ENCODE assay signal across 8 mouse cellular contexts in genomic region chr11:94242760-94243421, GRCm38 (mm10). TPM values are rescaled to one million over a fixed set of nuclear protein-coding genes. Genes with fewer than 3 reads are reported as not detected.
A peak's percentile ranks its signal among the peaks of the same experiment; 100 is the strongest.
DNase-seq lines count a peak whose midpoint lies in the region; ATAC-seq lines count a peak whose summit lies in the region.

No protein-coding gene starts in this region.

- H3K27ac ChIP-seq in kidney, embryonic 16.5 days (ENCODE audit: low read length), result peak overlapping the region; percentile 61

- ATAC-seq in kidney, embryonic 16.5 days (ENCODE audit: low FRiP score, low TSS enrichment), result peak; percentile 75

- H3K9ac ChIP-seq in kidney, embryonic 16.5 days (replicated peaks; ENCODE audit: low read length), result peak overlapping the region; percentile 57

- peak; percentile 46 to 76 for DNase-seq in adrenal gland, adult (ENCODE audit: inconsistent age in 2 of 2, low spot score in 1 of 2)
- no peak for DNase-seq in adrenal gland, adult 18-20 months (ENCODE audit: low spot score in 2 of 2)
- DNase-seq in T-cell, adult 2 months (ENCODE audit: low spot score), result peak; percentile 27
- DNase-seq in gastrocnemius, postnatal 14 days, result peak; percentile 44
- peak; percentile 72 for DNase-seq in mesoderm, embryonic 11.5 days (ENCODE audit: low read depth, low spot score)
- no peak for DNase-seq in right cerebral cortex, postnatal 4 days
- no peak for DNase-seq in cerebellum, adult 18-20 months

- peaks cover 31% of the 10 kb centered on the region for H3K4me1 ChIP-seq in kidney, embryonic 16.5 days (ENCODE audit: insufficient read depth, low read length)

- H3K4me3 ChIP-seq in kidney, embryonic 16.5 days (ENCODE audit: low read length), result peak overlapping the region; percentile 44

- WGBS in kidney, embryonic 16.5 days, result 1% methylated on average over 29 of the region's 29 CpGs

- H3K9me3 ChIP-seq in kidney, embryonic 16.5 days (ENCODE audit: low read length), result no peaks in the 10 kb centered on the region

- no peaks in the 10 kb centered on the region for H3K36me3 ChIP-seq in kidney, embryonic 16.5 days (ENCODE audit: insufficient read depth, low read length)

- intact Hi-C loops in gastrocnemius, postnatal 14 days (cut with DNase I; ENCODE audit: low total_unique reads), result loop anchor here (10.0 kb wide), 1 partner anchor 242 kb away; the partner anchor contains the start of gene Spata20

- no peaks in the 10 kb centered on the region for H3K27me3 ChIP-seq in kidney, embryonic 16.5 days (ENCODE audit: insufficient read depth, low read length)

- H3K4me2 ChIP-seq in kidney, embryonic 16.5 days (replicated peaks; ENCODE audit: low read depth, low read length), result peak overlapping the region; percentile 73

RNA-seq across cellular contexts. Expression of gene Wfikkn2, which starts 2.9 kb away (rescaled TPM):
- 1 to 10 TPM in 1 of 2 experiments, under 1 TPM in 1; 0.53 to 2.2 TPM for total RNA-seq in adrenal gland, adult 18-20 months (2021)
- 1 to 10 TPM; 2.7 to 2.9 TPM for total RNA-seq in gastrocnemius, postnatal 14 days (2021)
- 2.2 and 3.1 TPM in 2 replicates for polyA plus RNA-seq in kidney, embryonic 16.5 days (2015; fragmentation: Nextera tagmentation; extraction: Ambion mirVana)

RNA-seq across cellular contexts. Expression of gene Tob1, which starts 31.6 kb away (rescaled TPM):
- total RNA-seq in adrenal gland, adult 18-20 months (2021), result 100 to 1,000 TPM; 170 to 250 TPM
- total RNA-seq in gastrocnemius, postnatal 14 days (2021), result 100 to 1,000 TPM; 133 to 139 TPM
- polyA plus RNA-seq in kidney, embryonic 16.5 days (2015; fragmentation: Nextera tagmentation; extraction: Ambion mirVana), result 31.9 and 36.1 TPM in 2 replicates

RNA-seq across cellular contexts. Expression of gene Gm21885, which starts 38.8 kb away (rescaled TPM):
- total RNA-seq in adrenal gland, adult 18-20 months (2021), result not detected
- total RNA-seq in gastrocnemius, postnatal 14 days (2021), result not detected
- not detected in 2 replicates for polyA plus RNA-seq in kidney, embryonic 16.5 days (2015; fragmentation: Nextera tagmentation; extraction: Ambion mirVana)

Comparison
In these comparisons a context has a peak if more than half of its experiments do, and no peak if none do; other contexts are left out.
1. DNase-seq: peak in adrenal gland, adult (2 of 2), T-cell, adult 2 months (single experiment), gastrocnemius, postnatal 14 days (single experiment) and mesoderm, embryonic 11.5 days (single experiment); none in adrenal gland, adult 18-20 months (0 of 2), right cerebral cortex, postnatal 4 days (single experiment) and cerebellum, adult 18-20 months (0 of 2).